Mouse (Mus musculus) cerebellum, adult 2 months (tissue): ENCODE measurements around the gene Nme3.
A peak's percentile ranks its signal among the peaks of the same experiment; 100 is the strongest.

Source experiments
- CTCF ChIP-seq: fragments of 200-500 bp; IDR thresholded peaks from 2 replicates; pipeline ENCODE4 v1.5.1; 2011; ENCODE audit warnings: low read depth, mild to moderate bottlenecking, control low read depth, low read length, moderate library complexity, borderline replicate concordance; ENCODE audit not compliant: insufficient read depth
- POLR2A ChIP-seq: fragments of 200-500 bp; IDR thresholded peaks from 2 replicates; pipeline ENCODE4 v1.6.1; 2011; ENCODE audit warnings: low read length, control low read depth, borderline replicate concordance; ENCODE audit not compliant: insufficient read depth

DNA sequence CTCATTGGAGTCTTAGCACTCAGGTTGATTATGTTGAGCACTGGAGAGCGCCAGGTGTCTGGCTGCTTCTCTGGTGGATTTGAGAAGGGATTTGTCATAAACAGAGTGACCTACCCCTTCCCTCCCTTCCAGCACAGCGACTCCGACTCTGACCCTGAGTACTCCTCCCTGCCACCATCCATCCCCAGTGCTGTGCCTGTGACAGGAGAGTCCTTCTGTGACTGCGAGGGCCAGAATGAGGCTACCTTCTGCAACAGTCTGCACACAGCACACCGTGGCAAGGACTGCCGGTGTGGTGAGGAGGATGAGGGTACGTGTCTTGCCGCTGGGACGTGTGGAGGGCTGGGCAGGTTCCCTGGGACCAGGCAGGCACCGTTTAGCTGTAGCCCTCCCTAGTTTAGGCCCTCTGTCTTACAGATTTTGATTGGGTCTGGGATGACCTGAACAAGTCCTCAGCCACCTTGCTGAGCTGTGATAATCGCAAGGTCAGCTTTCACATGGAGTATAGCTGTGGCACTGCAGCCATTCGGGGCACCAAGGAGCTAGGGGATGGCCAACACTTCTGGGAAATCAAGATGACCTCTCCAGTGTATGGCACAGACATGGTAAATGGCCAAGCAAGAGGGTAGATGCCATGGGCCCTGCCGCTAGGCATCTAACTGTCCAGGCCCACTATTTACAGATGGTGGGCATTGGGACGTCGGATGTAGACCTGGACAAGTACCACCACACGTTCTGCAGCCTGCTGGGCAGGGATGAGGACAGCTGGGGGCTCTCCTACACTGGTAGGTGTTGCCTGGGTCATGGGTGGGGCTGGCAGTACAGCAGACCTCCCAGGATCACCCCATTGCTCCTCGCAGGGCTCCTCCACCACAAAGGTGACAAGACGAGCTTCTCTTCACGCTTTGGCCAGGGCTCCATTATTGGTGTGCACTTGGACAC, 5.9 kb upstream of the Nme3 start:
- TF ChIP-seq POLR2A: 0 out of 2 replicates have a peak, but pooled peaks have one; percentile 18
- TF ChIP-seq CTCF: no peak; the same call in 1 of the 2 replicates
